Mouse (Mus musculus) lung, adult 2 months (tissue): ENCODE data around the gene Slc19a1.

Experiments used
- CTCF ChIP-seq: fragments of 200-500 bp; IDR thresholded peaks from 2 replicates; pipeline ENCODE4 v1.5.1; 2011; ENCODE audit warnings: mild to moderate bottlenecking, low read length, control low read depth; ENCODE audit not compliant: insufficient read depth
- POLR2A ChIP-seq: fragments of 200-500 bp; IDR thresholded peaks from 2 replicates; pipeline ENCODE4 v1.6.1; 2011; ENCODE audit warnings: low read depth, mild to moderate bottlenecking, control low read depth, low read length, borderline replicate concordance; ENCODE audit errors: extremely low read depth

DNA sequence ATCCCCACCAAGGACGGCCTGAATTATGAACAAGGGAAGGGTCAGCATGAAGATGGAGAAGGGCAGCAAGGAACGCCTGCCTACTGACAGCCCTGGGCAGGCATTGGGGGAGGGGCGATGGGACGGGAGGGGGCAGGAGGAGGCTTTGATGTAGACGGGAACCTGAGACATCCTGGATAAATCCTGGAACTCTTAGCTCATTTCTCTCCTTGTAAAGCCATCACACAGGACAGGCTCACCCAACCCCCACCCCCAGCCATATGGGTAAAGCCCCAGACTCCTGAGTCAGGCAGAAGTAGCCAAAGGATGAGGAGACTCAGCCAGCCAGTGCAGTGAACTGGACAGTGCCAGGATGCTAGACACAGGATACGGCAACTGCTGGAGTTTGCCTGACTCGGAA lies 27.1 kb upstream of the Slc19a1 start:
- TF ChIP-seq POLR2A, result no peak
- TF ChIP-seq CTCF, result no peak
